In genomic region chr5:114807893-114808292, GRCm38 (mm10) we compare ENCODE assay signal across 16 mouse cellular contexts. TPM values are rescaled to one million over a fixed set of nuclear protein-coding genes. Genes with fewer than 3 reads are reported as not detected.
DNase-seq lines count a peak whose midpoint lies in the region; ATAC-seq lines count a peak whose summit lies in the region.
"Had no signal": no experiment of that assay in that cellular context is flagged by ENCODE, and none has a peak within 500 bp of the region (broad histone marks: within the 10 kb centered on the region; RNA-seq: fewer than 3 reads in every experiment).

No protein-coding gene starts in this region.

- peak overlapping the region; percentile 41; the same call in 1 of the 2 replicates for H3K4me2 ChIP-seq in heart, embryonic 11.5 days
- H3K4me2 ChIP-seq in kidney, embryonic 16.5 days (replicated peaks; ENCODE audit: low read depth, low read length): no peak overlapping the region
- peak overlapping the region; percentile 61 for H3K4me2 ChIP-seq in liver, embryonic 12.5 days
- H3K4me2 ChIP-seq in hindbrain, embryonic 12.5 days (replicated peaks): no peak overlapping the region
- H3K4me2 ChIP-seq: hindbrain, embryonic 15.5 days; lung, embryonic 15.5 days had no signal

- WGBS in heart, embryonic 11.5 days (ENCODE audit: insufficient replicate concordance): 60% methylated on average over 6 of the region's 6 CpGs
- WGBS in kidney, embryonic 16.5 days: 67% methylated on average over 6 of the region's 6 CpGs
- WGBS in embryonic facial prominence, embryonic 10.5 days: 58% methylated on average over 6 of the region's 6 CpGs
- WGBS in liver, embryonic 12.5 days (ENCODE audit: insufficient replicate concordance): 39% methylated on average over 6 of the region's 6 CpGs
- WGBS in hindbrain, embryonic 12.5 days: 69% methylated on average over 6 of the region's 6 CpGs

- no peak for DNase-seq in heart, adult 9 months (ENCODE audit: low spot score in 2 of 2)
- no peak for DNase-seq in kidney, postnatal 14 days
- DNase-seq in embryonic facial prominence, embryonic 10.5 days (ENCODE audit: low spot score): peak; percentile 24
- DNase-seq in left cerebral cortex, adult 9 months (ENCODE audit: low spot score in 2 of 2): no peak
- DNase-seq: B cell, adult 2 months; gastrocnemius, postnatal 36 days; kidney, adult 11 months had no signal

- H3K4me3 ChIP-seq in heart, embryonic 11.5 days (ENCODE audit: low read depth, low read length): no peak overlapping the region
- no peak overlapping the region for H3K4me3 ChIP-seq in kidney, embryonic 16.5 days (ENCODE audit: low read length)
- no peak overlapping the region for H3K4me3 ChIP-seq in embryonic facial prominence, embryonic 10.5 days
- H3K4me3 ChIP-seq in liver, embryonic 12.5 days: no peak overlapping the region
- H3K4me3 ChIP-seq in hindbrain, embryonic 12.5 days: no peak overlapping the region
- H3K4me3 ChIP-seq: hindbrain, embryonic 15.5 days; lung, embryonic 15.5 days had no signal

- H3K9ac ChIP-seq in heart, embryonic 11.5 days (ENCODE audit: low read depth, low read length): peak overlapping the region; percentile 46; the same call in 1 of the 2 replicates
- H3K9ac ChIP-seq in kidney, embryonic 16.5 days (replicated peaks; ENCODE audit: low read length): no peak overlapping the region
- H3K9ac ChIP-seq in liver, embryonic 12.5 days: peak overlapping the region; percentile 48
- no peak overlapping the region for H3K9ac ChIP-seq in hindbrain, embryonic 12.5 days
- H3K9ac ChIP-seq: hindbrain, embryonic 15.5 days; lung, embryonic 15.5 days had no signal

- H3K27ac ChIP-seq in heart, embryonic 11.5 days (ENCODE audit: low read depth, low read length): peak overlapping the region; percentile 72
- H3K27ac ChIP-seq in kidney, embryonic 16.5 days (ENCODE audit: low read length): 0 out of 2 replicates have a peak overlapping the region, but pooled peaks have one; percentile 25
- H3K27ac ChIP-seq in embryonic facial prominence, embryonic 10.5 days (replicated peaks): no peak overlapping the region
- H3K27ac ChIP-seq in liver, embryonic 12.5 days: peak overlapping the region; percentile 85
- H3K27ac ChIP-seq in hindbrain, embryonic 12.5 days: no peak overlapping the region

- H3K36me3 ChIP-seq in heart, embryonic 11.5 days (ENCODE audit: control insufficient read depth, insufficient read depth, low read length): peaks cover 5% of the 10 kb centered on the region; the same call in 1 of the 2 replicates
- peaks cover 34% of the 10 kb centered on the region for H3K36me3 ChIP-seq in kidney, embryonic 16.5 days (ENCODE audit: insufficient read depth, low read length)
- peaks cover 96% of the 10 kb centered on the region for H3K36me3 ChIP-seq in embryonic facial prominence, embryonic 10.5 days (replicated peaks)
- H3K36me3 ChIP-seq in liver, embryonic 12.5 days: peaks cover 56% of the 10 kb centered on the region
- peaks cover 45% of the 10 kb centered on the region for H3K36me3 ChIP-seq in hindbrain, embryonic 12.5 days

- ATAC-seq in heart, embryonic 11.5 days (replicated peaks; ENCODE audit: insufficient number of reproducible peaks, low FRiP score, low TSS enrichment): no peak
- ATAC-seq in kidney, embryonic 16.5 days (ENCODE audit: low FRiP score, low TSS enrichment): no peak
- ATAC-seq in liver, embryonic 12.5 days: no peak
- no peak for ATAC-seq in hindbrain, embryonic 12.5 days (ENCODE audit: low FRiP score)

- peaks cover 22% of the 10 kb centered on the region for H3K4me1 ChIP-seq in heart, embryonic 11.5 days (ENCODE audit: control insufficient read depth, insufficient read depth, low read length)
- H3K4me1 ChIP-seq in kidney, embryonic 16.5 days (ENCODE audit: insufficient read depth, low read length): peaks cover 17% of the 10 kb centered on the region
- peaks cover 52% of the 10 kb centered on the region for H3K4me1 ChIP-seq in embryonic facial prominence, embryonic 10.5 days
- peaks cover 73% of the 10 kb centered on the region for H3K4me1 ChIP-seq in liver, embryonic 12.5 days
- H3K4me1 ChIP-seq in hindbrain, embryonic 12.5 days: peaks cover 32% of the 10 kb centered on the region

- no peaks in the 10 kb centered on the region for H3K27me3 ChIP-seq in heart, embryonic 11.5 days (ENCODE audit: control insufficient read depth, insufficient read depth, low read length)
- no peaks in the 10 kb centered on the region for H3K27me3 ChIP-seq in kidney, embryonic 16.5 days (ENCODE audit: insufficient read depth, low read length)
- no peaks in the 10 kb centered on the region for H3K27me3 ChIP-seq in embryonic facial prominence, embryonic 10.5 days (replicated peaks; ENCODE audit: low read depth, poor library complexity, severe bottlenecking)
- H3K27me3 ChIP-seq in liver, embryonic 12.5 days (replicated peaks): no peaks in the 10 kb centered on the region
- H3K27me3 ChIP-seq in hindbrain, embryonic 12.5 days: no peaks in the 10 kb centered on the region
- H3K27me3 ChIP-seq: hindbrain, embryonic 15.5 days; lung, embryonic 15.5 days had no signal

- H3K9me3 ChIP-seq in heart, embryonic 11.5 days (replicated peaks; ENCODE audit: control insufficient read depth, low read length): no peaks in the 10 kb centered on the region
- H3K9me3 ChIP-seq in kidney, embryonic 16.5 days (ENCODE audit: low read length): no peaks in the 10 kb centered on the region
- no peaks in the 10 kb centered on the region for H3K9me3 ChIP-seq in embryonic facial prominence, embryonic 10.5 days
- no peaks in the 10 kb centered on the region for H3K9me3 ChIP-seq in liver, embryonic 12.5 days (replicated peaks)
- no peaks in the 10 kb centered on the region for H3K9me3 ChIP-seq in hindbrain, embryonic 12.5 days (replicated peaks)
- H3K9me3 ChIP-seq: hindbrain, embryonic 15.5 days; lung, embryonic 15.5 days had no signal

RNA-seq across cellular contexts. Expression of gene 1500011B03Rik, which starts 15.4 kb away (rescaled TPM):
- polyA plus RNA-seq in heart, embryonic 11.5 days (2014; fragmentation: Nextera tagmentation; extraction: Ambion mirVana): 62.7 and 63.7 TPM in 2 replicates
- 105 and 111 TPM in 2 replicates for polyA plus RNA-seq in kidney, embryonic 16.5 days (2015; fragmentation: Nextera tagmentation; extraction: Ambion mirVana)
- 108 TPM in 2 replicates for polyA plus RNA-seq in embryonic facial prominence, embryonic 10.5 days (2016; fragmentation: Nextera tagmentation; extraction: Ambion mirVana)
- polyA plus RNA-seq in liver, embryonic 12.5 days (2016; fragmentation: Nextera tagmentation; extraction: Ambion mirVana): 37.4 and 41.8 TPM in 2 replicates
- polyA plus RNA-seq in hindbrain, embryonic 12.5 days (2016; fragmentation: Nextera tagmentation; extraction: Ambion mirVana): 165 TPM in 2 replicates

RNA-seq across cellular contexts. Expression of gene Git2, which starts 32.6 kb away (rescaled TPM):
- 28.9 and 30.6 TPM in 2 replicates for polyA plus RNA-seq in heart, embryonic 11.5 days (2014; fragmentation: Nextera tagmentation; extraction: Ambion mirVana)
- polyA plus RNA-seq in kidney, embryonic 16.5 days (2015; fragmentation: Nextera tagmentation; extraction: Ambion mirVana): 45.7 and 50.1 TPM in 2 replicates
- polyA plus RNA-seq in embryonic facial prominence, embryonic 10.5 days (2016; fragmentation: Nextera tagmentation; extraction: Ambion mirVana): 36.7 and 38.1 TPM in 2 replicates
- polyA plus RNA-seq in liver, embryonic 12.5 days (2016; fragmentation: Nextera tagmentation; extraction: Ambion mirVana): 28.1 and 28.3 TPM in 2 replicates
- 47.2 and 57.1 TPM in 2 replicates for polyA plus RNA-seq in hindbrain, embryonic 12.5 days (2016; fragmentation: Nextera tagmentation; extraction: Ambion mirVana)

RNA-seq across cellular contexts. Expression of gene Ankrd13a, which starts 33.4 kb away (rescaled TPM):
- 37.6 and 39.7 TPM in 2 replicates for polyA plus RNA-seq in heart, embryonic 11.5 days (2014; fragmentation: Nextera tagmentation; extraction: Ambion mirVana)
- polyA plus RNA-seq in kidney, embryonic 16.5 days (2015; fragmentation: Nextera tagmentation; extraction: Ambion mirVana): 15.6 and 33.9 TPM in 2 replicates
- polyA plus RNA-seq in embryonic facial prominence, embryonic 10.5 days (2016; fragmentation: Nextera tagmentation; extraction: Ambion mirVana): 44.4 and 48.1 TPM in 2 replicates
- 85.2 and 87.5 TPM in 2 replicates for polyA plus RNA-seq in liver, embryonic 12.5 days (2016; fragmentation: Nextera tagmentation; extraction: Ambion mirVana)
- 80.2 and 81.9 TPM in 2 replicates for polyA plus RNA-seq in hindbrain, embryonic 12.5 days (2016; fragmentation: Nextera tagmentation; extraction: Ambion mirVana)

RNA-seq across cellular contexts. Expression of gene 4930519G04Rik, which starts 45.6 kb away (rescaled TPM):
- not detected in 2 replicates for polyA plus RNA-seq in heart, embryonic 11.5 days (2014; fragmentation: Nextera tagmentation; extraction: Ambion mirVana)
- not detected in 2 replicates for polyA plus RNA-seq in kidney, embryonic 16.5 days (2015; fragmentation: Nextera tagmentation; extraction: Ambion mirVana)
- not detected in 2 replicates for polyA plus RNA-seq in embryonic facial prominence, embryonic 10.5 days (2016; fragmentation: Nextera tagmentation; extraction: Ambion mirVana)
- polyA plus RNA-seq in liver, embryonic 12.5 days (2016; fragmentation: Nextera tagmentation; extraction: Ambion mirVana): not detected in 2 replicates
- not detected in 2 replicates for polyA plus RNA-seq in hindbrain, embryonic 12.5 days (2016; fragmentation: Nextera tagmentation; extraction: Ambion mirVana)
- polyA plus RNA-seq: forebrain, embryonic 11.5 days; hindbrain, embryonic 15.5 days; lung, embryonic 15.5 days; neural tube, embryonic 14.5 days had no signal

RNA-seq across cellular contexts. Expression of gene Gm9936, which starts 50.6 kb away (rescaled TPM):
- polyA plus RNA-seq in heart, embryonic 11.5 days (2014; fragmentation: Nextera tagmentation; extraction: Ambion mirVana): not detected in 2 replicates
- not detected in 2 replicates for polyA plus RNA-seq in kidney, embryonic 16.5 days (2015; fragmentation: Nextera tagmentation; extraction: Ambion mirVana)
- polyA plus RNA-seq in embryonic facial prominence, embryonic 10.5 days (2016; fragmentation: Nextera tagmentation; extraction: Ambion mirVana): 0.08 and 0.12 TPM in 2 replicates
- not detected in 2 replicates for polyA plus RNA-seq in liver, embryonic 12.5 days (2016; fragmentation: Nextera tagmentation; extraction: Ambion mirVana)
- polyA plus RNA-seq in hindbrain, embryonic 12.5 days (2016; fragmentation: Nextera tagmentation; extraction: Ambion mirVana): 0.56 and 0.76 TPM in 2 replicates
- polyA plus RNA-seq: lung, embryonic 15.5 days; testis, adult 2 months had no signal

Comparison
In these comparisons a context has a peak if more than half of its experiments do, and no peak if none do; other contexts are left out.
1. H3K27ac ChIP-seq: peak in heart, embryonic 11.5 days (single experiment), kidney, embryonic 16.5 days (single experiment) and liver, embryonic 12.5 days (single experiment); none in embryonic facial prominence, embryonic 10.5 days (single experiment) and hindbrain, embryonic 12.5 days (single experiment).
2. H3K4me2 ChIP-seq: peak in heart, embryonic 11.5 days (single experiment) and liver, embryonic 12.5 days (single experiment); none in kidney, embryonic 16.5 days (single experiment) and hindbrain, embryonic 12.5 days (single experiment).
3. H3K9ac ChIP-seq: peak in heart, embryonic 11.5 days (single experiment) and liver, embryonic 12.5 days (single experiment); none in kidney, embryonic 16.5 days (single experiment) and hindbrain, embryonic 12.5 days (single experiment).